Mouse (Mus musculus) forebrain, embryonic 11.5 days (tissue): ENCODE results near the gene Gm29666. TPM values are rescaled to one million over a fixed set of nuclear protein-coding genes. Genes with fewer than 3 reads are reported as not detected.

Source experiments
- ATAC-seq: fragments of 200-750 bp; cut with Nextera tagmentation; replicated peaks from 2 replicates; pipeline ENCODE4 v1.8.0; 2017; ENCODE audit warnings: moderate TSS enrichment; ENCODE audit not compliant: low FRiP score
- DNase-seq: peaks from one replicate; pipeline ENCODE4 v3.0.0-alpha.2; 2017; ENCODE audit warnings: low spot score
- H3K27ac ChIP-seq: fragments of 300-500 bp; sonication (generic); 2 replicates; pipeline ENCODE4 v1.5.1; 2014; ENCODE audit warnings: low read depth, low read length
- H3K27me3 ChIP-seq: fragments of 300-500 bp; sonication (generic); 2 replicates; pipeline ENCODE4 v1.6.1; 2014; ENCODE audit warnings: mild to moderate bottlenecking, low read length, mixed read lengths; ENCODE audit not compliant: control insufficient read depth, insufficient read depth
- H3K36me3 ChIP-seq: fragments of 300-500 bp; sonication (generic); 2 replicates; pipeline ENCODE4 v1.6.1; 2014; ENCODE audit warnings: mild to moderate bottlenecking, low read length, moderate library complexity, mixed read lengths; ENCODE audit not compliant: control insufficient read depth, insufficient read depth
- H3K4me1 ChIP-seq: fragments of 300-500 bp; sonication (generic); replicated peaks from 2 replicates; pipeline ENCODE4 v1.6.1; 2014; ENCODE audit warnings: low read length, mixed read lengths; ENCODE audit not compliant: control insufficient read depth, insufficient read depth
- H3K4me2 ChIP-seq: fragments of 300-500 bp; sonication (generic); 2 replicates; pipeline ENCODE4 v1.6.1; 2014; ENCODE audit warnings: low read depth, mild to moderate bottlenecking, low read length, moderate library complexity, mixed read lengths; ENCODE audit not compliant: severe bottlenecking
- H3K4me3 ChIP-seq: fragments of 300-500 bp; sonication (generic); 2 replicates; pipeline ENCODE4 v1.5.1; 2014; ENCODE audit warnings: low read depth, low read length
- H3K9ac ChIP-seq: fragments of 300-500 bp; sonication (generic); 2 replicates; pipeline ENCODE4 v1.6.1; 2014; ENCODE audit warnings: low read length
- H3K9me3 ChIP-seq: fragments of 300-500 bp; sonication (generic); 2 replicates; pipeline ENCODE4 v1.6.1; 2016; ENCODE audit warnings: low read length, mixed read lengths; ENCODE audit not compliant: control insufficient read depth
- WGBS: fragments of 180-500 bp; shearing (Covaris S2); extraction: QIAGEN DNeasy Blood & Tissue Kit; methylation state at CpG from one replicate; pipeline ENCODE4 v1.1.7; 2014; 5-methylcytosine and 5-hydroxymethylcytosine counted together
- polyA plus RNA-seq: library from polyadenylated mRNA; unstranded; fragments of >200 nt; fragmentation: Nextera tagmentation; extraction: Ambion mirVana; gene quantifications from 2 replicates; pipeline ENCODE4 v1.2.1, GENCODE M21; 2014

Gm29666 gene
- polyA plus RNA-seq, 1 experiment from 2014 or later: 1.5 TPM

- Histone ChIP-seq H3K27ac (no peak overlapping the region), H3K9ac (no peak overlapping the region), H3K27me3 (no peaks in the 10 kb centered on the region), H3K36me3 (no peaks in the 10 kb centered on the region), H3K9me3 (no peaks in the 10 kb centered on the region), H3K4me3 (no peak overlapping the region), H3K4me2 (no peak overlapping the region), H3K4me1 (no peaks in the 10 kb centered on the region)
- ATAC-seq (no peak), DNase-seq (peak; percentile 79)
- 2% methylated on average over 3 of the region's 3 CpGs for WGBS
These were observed 28.2 kb downstream of the Gm29666 start for GRCm38 (mm10) chr15:84891658-84892057.

GRCm38 (mm10) chr15:84891246-84891645 is 28.6 kb downstream of the Gm29666 start:
- no peaks in the 10 kb centered on the region for H3K36me3 ChIP-seq
- H3K4me1 ChIP-seq: no peaks in the 10 kb centered on the region
- H3K4me3 ChIP-seq: no peak overlapping the region
- no peaks in the 10 kb centered on the region for H3K9me3 ChIP-seq
- H3K9ac ChIP-seq: no peak overlapping the region
- no peak for ATAC-seq
- no peak overlapping the region for H3K27ac ChIP-seq
- no peak overlapping the region for H3K4me2 ChIP-seq
- H3K27me3 ChIP-seq: no peaks in the 10 kb centered on the region
- no peak for DNase-seq
- WGBS: 42% methylated on average over 3 of the region's 3 CpGs

- Histone ChIP-seq H3K4me2 (no peak overlapping the region), H3K9me3 (no peaks in the 10 kb centered on the region), H3K36me3 (no peaks in the 10 kb centered on the region), H3K4me3 (no peak overlapping the region), H3K27ac (no peak overlapping the region), H3K9ac (no peak overlapping the region), H3K27me3 (no peaks in the 10 kb centered on the region), H3K4me1 (no peaks in the 10 kb centered on the region)
- 88% methylated on average over 12 of the region's 12 CpGs for WGBS
- no peak for ATAC-seq
- DNase-seq: no peak
These were observed 31.8 kb downstream of the Gm29666 start for GRCm38 (mm10) chr15:84888066-84888465.

- no peak overlapping the region for H3K4me3 ChIP-seq
- H3K27me3 ChIP-seq: no peaks in the 10 kb centered on the region
- H3K9ac ChIP-seq: no peak overlapping the region
- ATAC-seq (no peak), DNase-seq (no peak)
- no peaks in the 10 kb centered on the region for H3K36me3 ChIP-seq
- H3K4me2 ChIP-seq: no peak overlapping the region
- H3K4me1 ChIP-seq: no peaks in the 10 kb centered on the region
- no peak overlapping the region for H3K27ac ChIP-seq
- 87% methylated on average over 12 of the region's 12 CpGs for WGBS
- no peaks in the 10 kb centered on the region for H3K9me3 ChIP-seq
These were observed 42.6 kb downstream of the Gm29666 start for GRCm38 (mm10) chr15:84877029-84877815.

GRCm38 (mm10) chr15:84873867-84874266 is 46.0 kb downstream of the Gm29666 start:
- ATAC-seq (no peak), DNase-seq (no peak)
- no peak overlapping the region for H3K9ac ChIP-seq
- no peaks in the 10 kb centered on the region for H3K27me3 ChIP-seq
- no peak overlapping the region for H3K4me3 ChIP-seq
- no peaks in the 10 kb centered on the region for H3K4me1 ChIP-seq
- WGBS: 90% methylated on average over 4 of the region's 4 CpGs
- H3K4me2 ChIP-seq: no peak overlapping the region
- no peaks in the 10 kb centered on the region for H3K36me3 ChIP-seq
- no peaks in the 10 kb centered on the region for H3K9me3 ChIP-seq
- H3K27ac ChIP-seq: no peak overlapping the region

GRCm38 (mm10) chr15:84873079-84873478 is 46.8 kb downstream of the Gm29666 start:
- ATAC-seq: no peak
- 91% methylated on average over 11 of the region's 11 CpGs for WGBS
- H3K4me2 ChIP-seq: no peak overlapping the region
- H3K36me3 ChIP-seq: no peaks in the 10 kb centered on the region
- no peak for DNase-seq
- H3K27me3 ChIP-seq: no peaks in the 10 kb centered on the region
- no peak overlapping the region for H3K9ac ChIP-seq
- no peak overlapping the region for H3K4me3 ChIP-seq
- no peaks in the 10 kb centered on the region for H3K9me3 ChIP-seq
- H3K27ac ChIP-seq: no peak overlapping the region
- no peaks in the 10 kb centered on the region for H3K4me1 ChIP-seq

GRCm38 (mm10) chr15:84871802-84872201 is 48.0 kb downstream of the Gm29666 start:
- H3K36me3 ChIP-seq: no peaks in the 10 kb centered on the region
- H3K27me3 ChIP-seq: no peaks in the 10 kb centered on the region
- DNase-seq: no peak
- no peak overlapping the region for H3K9ac ChIP-seq
- H3K4me3 ChIP-seq: no peak overlapping the region
- H3K9me3 ChIP-seq: no peaks in the 10 kb centered on the region
- no peaks in the 10 kb centered on the region for H3K4me1 ChIP-seq
- 87% methylated on average over 3 of the region's 3 CpGs for WGBS
- no peak overlapping the region for H3K27ac ChIP-seq
- no peak overlapping the region for H3K4me2 ChIP-seq
- no peak for ATAC-seq

GRCm38 (mm10) chr15:84861911-84862310 is 57.9 kb downstream of the Gm29666 start:
- ATAC-seq: no peak
- no peak overlapping the region for H3K9ac ChIP-seq
- H3K4me3 ChIP-seq: no peak overlapping the region
- no peaks in the 10 kb centered on the region for H3K27me3 ChIP-seq
- H3K36me3 ChIP-seq: no peaks in the 10 kb centered on the region
- WGBS: 86% methylated on average over 8 of the region's 8 CpGs
- no peak overlapping the region for H3K4me2 ChIP-seq
- DNase-seq: no peak
- no peaks in the 10 kb centered on the region for H3K9me3 ChIP-seq
- no peaks in the 10 kb centered on the region; the same call in 1 of the 2 replicates for H3K4me1 ChIP-seq
- H3K27ac ChIP-seq: no peak overlapping the region
